Mouse (Mus musculus) liver, embryonic 14.5 days (tissue): ENCODE results near the gene Msantd2.

Experiments used
- CTCF ChIP-seq: IDR thresholded peaks from 2 replicates; pipeline ENCODE4 v1.5.1; 2016; ENCODE audit warnings: antibody characterized with exemption, low read depth, control low read depth
- EP300 ChIP-seq: IDR thresholded peaks from 2 replicates; pipeline ENCODE4 v1.6.1; 2016; ENCODE audit warnings: antibody characterized with exemption, low read depth

- TF ChIP-seq EP300 (no peak), CTCF (no peak)
Measured at GRCm38 (mm10) chr9:37551751-37552531, 62.8 kb downstream of the Msantd2 start.
